Mouse (Mus musculus): ENCODE data around the gene Nwd2.

GRCm38 (mm10) chr5:63624123-63624522 is 24.8 kb upstream of the Nwd2 start:
- TF ChIP-seq CTCF (IDR thresholded peaks at IDR 0.05; ENCODE audit: extremely low read depth, insufficient read depth, low read length) (no peak), POLR2A (IDR thresholded peaks at IDR 0.05; ENCODE audit: extremely low read depth, insufficient read depth, low read length) (no peak)

All from cortical plate, adult 2 months (tissue).